Mouse (Mus musculus): ENCODE results near the gene Mast4.

- TF ChIP-seq CTCF (IDR thresholded peaks at IDR 0.05; ENCODE audit: low read depth) (no peak), EP300 (IDR thresholded peaks at IDR 0.05; ENCODE audit: low read depth) (no peak)
Observed at GRCm38 (mm10) chr13:102691408-102692150, 642.7 kb downstream of the Mast4 start.
